In genomic region chr8:122497016-122497734, GRCm38 (mm10) we compare ENCODE assay signal across 15 mouse cellular contexts. TPM values are rescaled to one million over a fixed set of nuclear protein-coding genes. Genes with fewer than 3 reads are reported as not detected.
DNase-seq lines count a peak whose midpoint lies in the region; ATAC-seq and TF ChIP-seq lines count a peak whose summit lies in the region.
"Had no signal": no experiment of that assay in that cellular context is flagged by ENCODE, and none has a peak within 500 bp of the region (broad histone marks: within the 10 kb centered on the region; RNA-seq: fewer than 3 reads in every experiment).

No protein-coding gene starts in this region.

- DNase-seq in gastrocnemius, adult 2 months, result no peak
- no peak for DNase-seq in gastrocnemius, adult 8-10 months (ENCODE audit: low spot score in 2 of 2)
- peak; percentile 46 for DNase-seq in kidney, postnatal 0 days (ENCODE audit: low spot score)
- DNase-seq in kidney, adult 8-10 months, result no peak
- DNase-seq in R1 (ENCODE audit: low read depth, low spot score), result peak; percentile 72
- DNase-seq in thymus, postnatal 14 days, result no peak
- no peak for DNase-seq in hindbrain, embryonic 14.5 days (ENCODE audit: low spot score)
- DNase-seq: adrenal gland, adult 8-10 months; cerebellum, adult 11 months had no signal

- 75% methylated on average over 12 of the region's 12 CpGs for WGBS in kidney, postnatal 0 days
- WGBS in lung, embryonic 15.5 days, result 76% methylated on average over 12 of the region's 12 CpGs
- WGBS in hindbrain, embryonic 14.5 days, result 82% methylated on average over 12 of the region's 12 CpGs

- no peaks in the 10 kb centered on the region for H3K27me3 ChIP-seq in kidney, postnatal 0 days (ENCODE audit: insufficient read depth, low read length)
- no peaks in the 10 kb centered on the region for H3K27me3 ChIP-seq in lung, embryonic 15.5 days
- no peaks in the 10 kb centered on the region for H3K27me3 ChIP-seq in hindbrain, embryonic 14.5 days (ENCODE audit: control insufficient read depth, insufficient read depth, low read length)
- H3K27me3 ChIP-seq: liver, embryonic 15.5 days; midbrain, embryonic 15.5 days had no signal

- no peak overlapping the region for H3K4me3 ChIP-seq in gastrocnemius, adult 2 months
- H3K4me3 ChIP-seq in kidney, postnatal 0 days (replicated peaks; ENCODE audit: low read depth, low read length), result no peak overlapping the region
- no peak overlapping the region for H3K4me3 ChIP-seq in lung, embryonic 15.5 days
- no peak overlapping the region for H3K4me3 ChIP-seq in hindbrain, embryonic 14.5 days (replicated peaks; ENCODE audit: low read length)
- H3K4me3 ChIP-seq: liver, embryonic 15.5 days; midbrain, embryonic 15.5 days had no signal

- H3K4me2 ChIP-seq in kidney, postnatal 0 days (ENCODE audit: low read length), result no peak overlapping the region
- no peak overlapping the region for H3K4me2 ChIP-seq in lung, embryonic 15.5 days
- H3K4me2 ChIP-seq in hindbrain, embryonic 14.5 days (replicated peaks), result no peak overlapping the region
- H3K4me2 ChIP-seq: liver, embryonic 15.5 days; midbrain, embryonic 15.5 days had no signal

- intact Hi-C loops in gastrocnemius, adult 2 months (cut with DNase I), result no loop called here

- ATAC-seq in kidney, postnatal 0 days (replicated peaks; ENCODE audit: low FRiP score, low read depth), result no peak
- peak; percentile 15; the same call in 1 of the 2 replicates for ATAC-seq in lung, embryonic 15.5 days (ENCODE audit: borderline replicate concordance, extremely low read depth, low FRiP score, low TSS enrichment)
- ATAC-seq in hindbrain, embryonic 14.5 days (ENCODE audit: low FRiP score), result no peak
- ATAC-seq: intestine, embryonic 16.5 days; midbrain, embryonic 15.5 days had no signal

- TF ChIP-seq CTCF in gastrocnemius, adult 2 months (IDR thresholded peaks at IDR 0.05), result no peak
- TF ChIP-seq CTCF in kidney, postnatal 0 days (IDR thresholded peaks at IDR 0.05; ENCODE audit: low read depth), result peak; percentile 18; the same call in 1 of the 2 replicates

- H3K27ac ChIP-seq in gastrocnemius, adult 2 months, result peak overlapping the region; percentile 46
- no peak overlapping the region; the same call in 1 of the 2 replicates for H3K27ac ChIP-seq in kidney, postnatal 0 days
- H3K27ac ChIP-seq in lung, embryonic 15.5 days, result peak overlapping the region; percentile 68
- no peak overlapping the region for H3K27ac ChIP-seq in hindbrain, embryonic 14.5 days
- H3K27ac ChIP-seq: liver, embryonic 15.5 days; midbrain, embryonic 15.5 days had no signal

- peaks cover 67% of the 10 kb centered on the region for H3K36me3 ChIP-seq in kidney, postnatal 0 days (ENCODE audit: insufficient read depth, low read length)
- peaks cover 82% of the 10 kb centered on the region for H3K36me3 ChIP-seq in lung, embryonic 15.5 days
- H3K36me3 ChIP-seq in hindbrain, embryonic 14.5 days (replicated peaks; ENCODE audit: control insufficient read depth, insufficient read depth), result no peaks in the 10 kb centered on the region
- H3K36me3 ChIP-seq: midbrain, embryonic 15.5 days had no signal

- H3K9ac ChIP-seq in kidney, postnatal 0 days (ENCODE audit: low read depth, low read length), result no peak overlapping the region
- H3K9ac ChIP-seq in lung, embryonic 15.5 days, result no peak overlapping the region
- no peak overlapping the region for H3K9ac ChIP-seq in hindbrain, embryonic 14.5 days
- H3K9ac ChIP-seq: liver, embryonic 15.5 days; midbrain, embryonic 15.5 days had no signal

- H3K9me3 ChIP-seq in kidney, postnatal 0 days (replicated peaks; ENCODE audit: low read length), result no peaks in the 10 kb centered on the region
- no peaks in the 10 kb centered on the region for H3K9me3 ChIP-seq in lung, embryonic 15.5 days
- H3K9me3 ChIP-seq in hindbrain, embryonic 14.5 days (ENCODE audit: control insufficient read depth, low read length), result no peaks in the 10 kb centered on the region
- H3K9me3 ChIP-seq: liver, embryonic 15.5 days; midbrain, embryonic 15.5 days had no signal

- H3K4me1 ChIP-seq in kidney, postnatal 0 days (replicated peaks; ENCODE audit: insufficient read depth, low read length), result no peaks in the 10 kb centered on the region
- H3K4me1 ChIP-seq in lung, embryonic 15.5 days, result no peaks in the 10 kb centered on the region
- H3K4me1 ChIP-seq in hindbrain, embryonic 14.5 days (replicated peaks; ENCODE audit: control insufficient read depth, insufficient read depth, low read length), result no peaks in the 10 kb centered on the region
- H3K4me1 ChIP-seq: midbrain, embryonic 15.5 days had no signal

RNA-seq across cellular contexts. Expression of gene Ctu2, which starts 21.2 kb away (rescaled TPM):
- total RNA-seq in gastrocnemius, adult 2 months (2021), result 1 to 10 TPM; 6.9 to 7.4 TPM
- total RNA-seq in gastrocnemius, adult 8-10 months (2022), result 1 to 10 TPM; 6.1 to 7.2 (median 6.7) TPM
- polyA plus RNA-seq in kidney, postnatal 0 days (2015; fragmentation: Nextera tagmentation; extraction: Ambion mirVana), result 44.5 and 45.6 TPM in 2 replicates
- 38.3 and 46.8 TPM in 2 replicates for polyA plus RNA-seq in lung, embryonic 15.5 days (2015; fragmentation: Nextera tagmentation; extraction: Ambion mirVana)
- polyA plus RNA-seq in hindbrain, embryonic 14.5 days (2014; fragmentation: Nextera tagmentation; extraction: Ambion mirVana), result 77.8 and 80.2 TPM in 2 replicates

RNA-seq across cellular contexts. Expression of gene Rnf166, which starts 21.3 kb away (rescaled TPM):
- total RNA-seq in gastrocnemius, adult 2 months (2021), result 10 to 100 TPM; 30.4 to 32.6 TPM
- total RNA-seq in gastrocnemius, adult 8-10 months (2022), result 10 to 100 TPM; 29.9 to 37.5 (median 32.4) TPM
- 44.0 and 44.5 TPM in 2 replicates for polyA plus RNA-seq in kidney, postnatal 0 days (2015; fragmentation: Nextera tagmentation; extraction: Ambion mirVana)
- 40.5 and 43.9 TPM in 2 replicates for polyA plus RNA-seq in lung, embryonic 15.5 days (2015; fragmentation: Nextera tagmentation; extraction: Ambion mirVana)
- polyA plus RNA-seq in hindbrain, embryonic 14.5 days (2014; fragmentation: Nextera tagmentation; extraction: Ambion mirVana), result 31.6 and 32.6 TPM in 2 replicates

RNA-seq across cellular contexts. Expression of gene Snai3, which starts 36.6 kb away (rescaled TPM):
- total RNA-seq in gastrocnemius, adult 2 months (2021), result 10 to 100 TPM; 11.3 TPM
- 10 to 100 TPM in 3 of 4 experiments, 1 to 10 TPM in 1; 8.9 to 15.4 (median 13.7) TPM for total RNA-seq in gastrocnemius, adult 8-10 months (2022)
- 0.67 and 1.0 TPM in 2 replicates for polyA plus RNA-seq in kidney, postnatal 0 days (2015; fragmentation: Nextera tagmentation; extraction: Ambion mirVana)
- 1.1 and 1.2 TPM in 2 replicates for polyA plus RNA-seq in lung, embryonic 15.5 days (2015; fragmentation: Nextera tagmentation; extraction: Ambion mirVana)
- not detected in 2 replicates for polyA plus RNA-seq in hindbrain, embryonic 14.5 days (2014; fragmentation: Nextera tagmentation; extraction: Ambion mirVana)
- total RNA-seq: adrenal gland, adult 8-10 months; granulocyte monocyte progenitor cell, adult 5-6 weeks had no signal
- polyA plus RNA-seq: midbrain, embryonic 15.5 days; neural tube, embryonic 14.5 days had no signal

RNA-seq across cellular contexts. Expression of gene Mvd, which starts 54.0 kb away (rescaled TPM):
- 1 to 10 TPM; 5.1 to 6.4 TPM for total RNA-seq in gastrocnemius, adult 2 months (2021)
- total RNA-seq in gastrocnemius, adult 8-10 months (2022), result 1 to 10 TPM; 3.4 to 5.5 (median 4.8) TPM
- polyA plus RNA-seq in kidney, postnatal 0 days (2015; fragmentation: Nextera tagmentation; extraction: Ambion mirVana), result 31.2 and 36.3 TPM in 2 replicates
- 24.3 and 24.7 TPM in 2 replicates for polyA plus RNA-seq in lung, embryonic 15.5 days (2015; fragmentation: Nextera tagmentation; extraction: Ambion mirVana)
- 61.3 and 75.6 TPM in 2 replicates for polyA plus RNA-seq in hindbrain, embryonic 14.5 days (2014; fragmentation: Nextera tagmentation; extraction: Ambion mirVana)

RNA-seq across cellular contexts. Expression of gene Piezo1, which starts 54.0 kb away (rescaled TPM):
- 10 to 100 TPM; 11.3 to 25.5 TPM for total RNA-seq in gastrocnemius, adult 2 months (2021)
- total RNA-seq in gastrocnemius, adult 8-10 months (2022), result 10 to 100 TPM; 11.7 to 14.4 (median 13.9) TPM
- 12.5 and 14.9 TPM in 2 replicates for polyA plus RNA-seq in kidney, postnatal 0 days (2015; fragmentation: Nextera tagmentation; extraction: Ambion mirVana)
- polyA plus RNA-seq in lung, embryonic 15.5 days (2015; fragmentation: Nextera tagmentation; extraction: Ambion mirVana), result 18.7 and 23.4 TPM in 2 replicates
- polyA plus RNA-seq in hindbrain, embryonic 14.5 days (2014; fragmentation: Nextera tagmentation; extraction: Ambion mirVana), result 3.1 and 3.7 TPM in 2 replicates

Comparison
In these comparisons a context has a peak if more than half of its experiments do, and no peak if none do; other contexts are left out.
1. DNase-seq: peak in kidney, postnatal 0 days (single experiment) and R1 (single experiment); none in gastrocnemius, adult 2 months (single experiment), gastrocnemius, adult 8-10 months (0 of 2), kidney, adult 8-10 months (0 of 2), thymus, postnatal 14 days (single experiment) and hindbrain, embryonic 14.5 days (single experiment).
2. H3K27ac ChIP-seq: peak in gastrocnemius, adult 2 months (single experiment) and lung, embryonic 15.5 days (single experiment); none in kidney, postnatal 0 days (single experiment) and hindbrain, embryonic 14.5 days (single experiment).